Mouse (Mus musculus) CH12.LX (cell line): Measurements from ENCODE around the gene Bphl. TPM values are rescaled to one million over a fixed set of nuclear protein-coding genes. Genes with fewer than 3 reads are reported as not detected.
"Not testable (repeated sequence)": the region's sequence is repeated elsewhere in the genome, so short reads cannot be mapped to it uniquely, and the experiment has no call there.

Source experiments
- DNase-seq: peaks from one replicate; pipeline ENCODE4 v3.0.0-alpha.2; 2013; ENCODE audit errors: extremely low read depth
- H3K27ac ChIP-seq: 2 replicates; pipeline ENCODE4 v1.5.1; 2012; ENCODE audit warnings: low read depth, mild to moderate bottlenecking, control low read depth, moderate library complexity; ENCODE audit not compliant: insufficient read depth
- H3K27me3 ChIP-seq: replicated peaks from 2 replicates; pipeline ENCODE3; 2012; ENCODE audit warnings: inconsistent platforms
- H3K36me3 ChIP-seq, 2 experiments: replicated peaks in 1 of 2; 2 replicates each; pipeline versions ENCODE3 to v1.6.1; 2012; ENCODE audit warnings: inconsistent platforms in 1 of 2, low read length in 1 of 2, mild to moderate bottlenecking in 1 of 2, mixed read lengths in 1 of 2, moderate library complexity in 1 of 2; ENCODE audit not compliant: control insufficient read depth in 1 of 2, insufficient read depth in 1 of 2
- H3K4me1 ChIP-seq, 2 experiments: 2 replicates each; pipeline ENCODE4 v1.6.1; 2012; ENCODE audit warnings: inconsistent platforms in 1 of 2, moderate library complexity in 1 of 2; ENCODE audit not compliant: insufficient read depth in 2 of 2, control insufficient read depth in 1 of 2
- H3K4me2 ChIP-seq: 2 replicates; pipeline ENCODE4 v1.6.1; 2012; ENCODE audit warnings: low read depth, mild to moderate bottlenecking, control low read depth; ENCODE audit not compliant: poor library complexity, insufficient read depth, severe bottlenecking
- H3K4me3 ChIP-seq, 3 experiments: fragments of 150-350 bp in 1 of 3; sonication (generic) in 1 of 3; replicated peaks in 1 of 3; 2 replicates each; pipeline versions ENCODE3 to v1.5.1; 2011 to 2012; ENCODE audit warnings: low read depth in 2 of 3, low read length in 2 of 3, mild to moderate bottlenecking in 2 of 3, moderate library complexity in 2 of 3, control low read depth in 1 of 3, improper control_type of control experiment in 1 of 3, inconsistent platforms in 1 of 3, mixed read lengths in 1 of 3; ENCODE audit not compliant: poor library complexity in 1 of 3
- H3K79me2 ChIP-seq: replicated peaks from 2 replicates; pipeline ENCODE4 v1.6.1; 2012; ENCODE audit warnings: mild to moderate bottlenecking, moderate library complexity; ENCODE audit not compliant: control insufficient read depth, poor library complexity, insufficient read depth, severe bottlenecking; ENCODE audit errors: extremely low read depth
- H3K9ac ChIP-seq: 2 replicates; pipeline ENCODE4 v1.6.1; 2012; ENCODE audit warnings: low read depth, mild to moderate bottlenecking, control low read depth, moderate library complexity; ENCODE audit not compliant: insufficient read depth
- H3K9me3 ChIP-seq: replicated peaks from 2 replicates; pipeline ENCODE3; 2012; ENCODE audit warnings: low read length, inconsistent platforms, mixed read lengths
- CHD1 ChIP-seq: IDR thresholded peaks from 2 replicates; pipeline ENCODE4 v1.6.1; 2012; ENCODE audit warnings: low read depth, low read length, improper control_type of control experiment, inconsistent platforms
- CTCF ChIP-seq, 2 experiments: IDR thresholded peaks in 1 of 2; conservative IDR thresholded peaks in 1 of 2; 2 replicates each; pipeline ENCODE4 v1.5.1; 2011 to 2012; ENCODE audit warnings: low read depth in 2 of 2, low read length in 2 of 2, improper control_type of control experiment in 1 of 2, inconsistent platforms in 1 of 2, mild to moderate bottlenecking in 1 of 2, moderate library complexity in 1 of 2
- E2F4 ChIP-seq: IDR thresholded peaks from 2 replicates; pipeline ENCODE4 v1.6.1; 2011; ENCODE audit warnings: low read depth, low read length, improper control_type of control experiment; ENCODE audit not compliant: insufficient replicate concordance
- ELF1 ChIP-seq: IDR thresholded peaks from 2 replicates; pipeline ENCODE4 v1.6.1; 2014; ENCODE audit warnings: low read depth, mild to moderate bottlenecking, inconsistent platforms, low read length, improper control_type of control experiment
- HCFC1 ChIP-seq: IDR thresholded peaks from 2 replicates; pipeline ENCODE4 v1.6.1; 2012; ENCODE audit warnings: low read depth, mild to moderate bottlenecking, inconsistent platforms, low read length, improper control_type of control experiment
- IRF4 ChIP-seq: IDR thresholded peaks from 2 replicates; pipeline ENCODE4 v1.6.1; 2014; ENCODE audit warnings: low read depth, mild to moderate bottlenecking, inconsistent platforms, low read length, improper control_type of control experiment
- JUN ChIP-seq: IDR thresholded peaks from 2 replicates; pipeline ENCODE4 v1.6.1; 2011; ENCODE audit warnings: low read depth, mild to moderate bottlenecking, low read length, improper control_type of control experiment, moderate library complexity; ENCODE audit not compliant: insufficient read depth
- JUND ChIP-seq: conservative IDR thresholded peaks from 2 replicates; pipeline ENCODE4 v1.6.1; 2011; ENCODE audit warnings: low read depth, low read length, improper control_type of control experiment
- MAX ChIP-seq: IDR thresholded peaks from 2 replicates; pipeline ENCODE4 v1.6.1; 2011; ENCODE audit warnings: low read length, improper control_type of control experiment
- MAZ ChIP-seq: IDR thresholded peaks from 2 replicates; pipeline ENCODE4 v1.6.1; 2012; ENCODE audit warnings: low read depth, mild to moderate bottlenecking, inconsistent platforms, low read length, improper control_type of control experiment, moderate library complexity
- MEF2A ChIP-seq: IDR thresholded peaks from 2 replicates; pipeline ENCODE4 v1.6.1; 2014; ENCODE audit warnings: low read depth, mild to moderate bottlenecking, inconsistent platforms, low read length, improper control_type of control experiment, borderline replicate concordance
- MXI1 ChIP-seq: IDR thresholded peaks from 2 replicates; pipeline ENCODE4 v1.6.1; 2011; ENCODE audit warnings: mild to moderate bottlenecking, low read depth, low read length, improper control_type of control experiment
- MYC ChIP-seq: IDR thresholded peaks from 2 replicates; pipeline ENCODE4 v1.6.1; 2011; ENCODE audit warnings: low read depth, mild to moderate bottlenecking, improper control_type of control experiment, low read length
- NELFE ChIP-seq: IDR thresholded peaks from 2 replicates; pipeline ENCODE4 v1.6.1; 2011; ENCODE audit warnings: low read depth, low read length, improper control_type of control experiment
- PAX5 ChIP-seq: IDR thresholded peaks from 2 replicates; pipeline ENCODE4 v1.6.1; 2012; ENCODE audit warnings: low read length, inconsistent platforms, mixed read lengths
- POLR2A ChIP-seq: IDR thresholded peaks from 2 replicates; pipeline ENCODE4 v1.6.1; 2011; ENCODE audit warnings: low read depth, mild to moderate bottlenecking, improper control_type of control experiment, low read length
- RAD21 ChIP-seq: IDR thresholded peaks from 2 replicates; pipeline ENCODE4 v1.6.1; 2011; ENCODE audit warnings: low read depth, mild to moderate bottlenecking, low read length, improper control_type of control experiment, moderate library complexity
- RCOR1 ChIP-seq: conservative IDR thresholded peaks from 2 replicates; pipeline ENCODE4 v1.6.1; 2012; ENCODE audit warnings: low read depth, mild to moderate bottlenecking, inconsistent platforms, low read length, improper control_type of control experiment
- SMC3 ChIP-seq: IDR thresholded peaks from 2 replicates; pipeline ENCODE4 v1.6.1; 2011; ENCODE audit warnings: low read depth, low read length, improper control_type of control experiment
- TBP ChIP-seq: conservative IDR thresholded peaks from 2 replicates; pipeline ENCODE4 v1.6.1; 2011; ENCODE audit warnings: low read depth, low read length, improper control_type of control experiment
- TCF12 ChIP-seq: IDR thresholded peaks from 2 replicates; pipeline ENCODE4 v1.6.1; 2014; ENCODE audit warnings: low read depth, mild to moderate bottlenecking, inconsistent platforms, low read length, improper control_type of control experiment
- UBTF ChIP-seq: IDR thresholded peaks from 2 replicates; pipeline ENCODE4 v1.6.1; 2012; ENCODE audit warnings: low read depth, mild to moderate bottlenecking, inconsistent platforms, low read length, improper control_type of control experiment, moderate library complexity
- USF1 ChIP-seq: IDR thresholded peaks from 2 replicates; pipeline ENCODE4 v1.6.1; 2014; ENCODE audit warnings: low read depth, mild to moderate bottlenecking, inconsistent platforms, low read length, improper control_type of control experiment
- USF2 ChIP-seq: conservative IDR thresholded peaks from 2 replicates; pipeline ENCODE4 v1.6.1; 2011; ENCODE audit warnings: low read depth, low read length, improper control_type of control experiment
- ZC3H11A ChIP-seq: IDR thresholded peaks from 2 replicates; pipeline ENCODE4 v1.6.1; 2012; ENCODE audit warnings: low read depth, mild to moderate bottlenecking, inconsistent platforms, low read length, improper control_type of control experiment
- ZNF384 ChIP-seq: IDR thresholded peaks from 2 replicates; pipeline ENCODE4 v1.6.1; 2012; ENCODE audit warnings: low read depth, low read length, improper control_type of control experiment, inconsistent platforms
- dilution Hi-C: fragments of 300-500 bp; cut with MboI; formaldehyde crosslinking; loops from 2 replicates; pipeline ENCODE4 v1.14.3; 2020; ENCODE audit warnings: low sequenced_read_pairs; ENCODE audit not compliant: extremely low pct_unique_long_range_greater_than_20kb, extremely low pct_ligation_motif_present
- in situ Hi-C: fragments of 300-500 bp; cut with MboI; formaldehyde crosslinking; loops from 3 replicates; pipeline ENCODE4 v1.14.3; 2019; ENCODE audit warnings: low sequenced_read_pairs, low pct_ligation_motif_present, low pct_unique_long_range_greater_than_20kb, mixed read lengths
- polyA plus RNA-seq: library from polyadenylated mRNA; unstranded; fragments of >175 nt; gene quantifications from 2 replicates; pipeline ENCODE4 v1.2.1, GENCODE M21; 2012; ENCODE audit warnings: low read depth; ENCODE audit not compliant: insufficient read length
- total RNA-seq, 2 experiments: library from RNA; depleted of rRNA; stranded (reverse); fragments of 300-350 nt in 1 of 2; fragments of >200 nt in 1 of 2; gene quantifications; 2 replicates each; pipeline ENCODE4 v1.2.3; 2012 to 2014

Bphl gene
- total and polyA plus RNA-seq, 3 experiments: 18.1 to 41.3 (median 35.3) TPM

DNA sequence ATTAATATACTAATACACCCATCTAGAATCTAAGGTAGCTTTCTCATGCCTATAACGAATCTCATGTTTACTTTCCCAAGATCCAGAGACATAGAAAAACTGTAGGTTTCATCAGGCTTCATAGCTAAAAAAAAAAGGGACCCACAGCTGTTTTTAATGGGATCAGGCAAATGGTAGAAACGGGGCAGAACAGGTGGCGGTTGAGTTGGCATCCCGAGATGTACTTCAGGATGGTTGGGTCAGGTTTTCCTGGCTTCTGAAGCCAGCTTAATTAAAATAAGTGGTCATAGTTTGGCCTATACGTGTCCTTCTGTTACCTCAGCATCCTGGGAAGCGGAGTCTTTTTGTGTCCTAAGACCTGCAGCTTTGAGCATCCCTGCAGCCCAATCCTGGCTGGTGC, 34.4 kb downstream of the Bphl start:
- no peak for DNase-seq
- Histone ChIP-seq H3K27ac (no peak overlapping the region), H3K4me1 (peaks cover 5 to 6% of the 10 kb centered on the region in 2 experiments), H3K4me2 (no peak overlapping the region), H3K4me3 (no peak overlapping the region), H3K36me3 (peaks cover 12 to 24% of the 10 kb centered on the region in 2 experiments), H3K79me2 (no peaks in the 10 kb centered on the region), H3K9ac (no peak overlapping the region), H3K9me3 (no peaks in the 10 kb centered on the region), H3K27me3 (no peaks in the 10 kb centered on the region)
- in situ Hi-C loops (no loop called here), dilution Hi-C loops (no loop called here)
- TF ChIP-seq MXI1 (no peak), ZC3H11A (no peak), HCFC1 (no peak), UBTF (no peak), MAX (no peak), IRF4 (no peak), RAD21 (no peak), POLR2A (no peak), USF1 (no peak), NELFE (no peak), CHD1 (no peak), TBP (no peak), MYC (no peak), PAX5 (no peak), USF2 (no peak), JUN (no peak), JUND (no peak), MEF2A (no peak), MAZ (no peak), SMC3 (no peak)

DNA sequence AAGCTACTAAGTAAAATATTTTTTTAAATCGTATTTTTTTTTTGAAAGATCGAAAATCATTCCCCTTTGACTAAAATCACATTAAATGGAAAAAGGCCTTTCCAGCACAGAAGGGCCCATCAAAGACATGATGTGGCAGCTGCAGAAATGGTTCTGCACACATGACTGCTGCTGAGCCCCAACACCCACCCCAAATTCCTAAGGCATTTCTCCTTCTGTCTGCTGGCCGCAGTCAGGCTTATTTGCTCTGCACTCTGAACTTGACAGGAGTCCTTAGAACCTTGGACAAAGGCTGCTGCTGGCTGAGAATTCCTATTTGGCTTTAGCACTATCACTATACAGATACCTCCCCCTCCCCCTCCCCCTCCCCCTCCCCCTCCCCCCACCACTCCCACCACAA, 35.5 kb downstream of the Bphl start:
- H3K9ac ChIP-seq: no peak overlapping the region
- DNase-seq: no peak
- no peak overlapping the region for H3K27ac ChIP-seq
- no peaks in the 10 kb centered on the region for H3K79me2 ChIP-seq
- in situ Hi-C loops (no loop called here), dilution Hi-C loops (no loop called here)
- H3K27me3 ChIP-seq: no peaks in the 10 kb centered on the region
- peaks cover 8 to 10% of the 10 kb centered on the region in 2 experiments for H3K4me1 ChIP-seq
- TF ChIP-seq NELFE: no peak
- no peak for TF ChIP-seq RCOR1
- TF ChIP-seq IRF4: no peak
- no peak for TF ChIP-seq MAX
- no peak for TF ChIP-seq CTCF (conservative IDR thresholded peaks at IDR 0.05 in 1 of 2, IDR thresholded peaks at IDR 0.05 in 1 of 2; ENCODE audit: low read depth in 2 of 2, low read length in 2 of 2)
- TF ChIP-seq TCF12: no peak
- TF ChIP-seq RAD21: no peak
- no peak for TF ChIP-seq ZNF384
- TF ChIP-seq E2F4: no peak
- no peak for TF ChIP-seq PAX5
- TF ChIP-seq ELF1: no peak
- TF ChIP-seq POLR2A: no peak
- TF ChIP-seq USF2: no peak
- H3K4me3 ChIP-seq: no peak overlapping the region
- H3K4me2 ChIP-seq: no peak overlapping the region
- H3K36me3 ChIP-seq: peaks cover 12 to 24% of the 10 kb centered on the region in 2 experiments
- H3K9me3 ChIP-seq: no peaks in the 10 kb centered on the region

DNA sequence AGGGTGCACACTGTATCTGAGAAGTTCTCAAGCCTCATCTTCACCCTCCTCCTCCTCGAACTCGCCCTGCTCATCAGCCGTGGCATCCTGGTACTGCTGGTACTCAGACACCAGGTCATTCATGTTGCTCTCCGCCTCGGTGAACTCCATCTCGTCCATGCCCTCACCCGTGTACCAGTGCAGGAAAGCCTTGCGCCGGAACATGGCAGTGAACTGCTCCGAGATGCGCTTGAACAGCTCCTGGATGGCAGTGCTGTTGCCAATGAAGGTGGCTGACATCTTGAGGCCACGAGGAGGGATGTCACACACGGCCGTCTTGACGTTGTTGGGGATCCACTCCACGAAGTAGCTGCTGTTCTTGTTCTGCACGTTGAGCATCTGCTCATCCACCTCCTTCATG, 37.0 kb downstream of the Bphl start:
- H3K9me3 ChIP-seq, H3K27me3 ChIP-seq, H3K27ac ChIP-seq, in situ Hi-C loops, H3K79me2 ChIP-seq, H3K4me2 ChIP-seq, H3K4me3 ChIP-seq, DNase-seq, H3K9ac ChIP-seq, dilution Hi-C loops: not testable (repeated sequence)
- Histone ChIP-seq H3K4me1 (peaks cover 8 to 19% of the 10 kb centered on the region in 2 experiments), H3K36me3 (peaks cover 12 to 20% of the 10 kb centered on the region in 2 experiments)
